Mouse (Mus musculus) MEL (cell line): ENCODE measurements around the gene Hsd11b2. TPM values are rescaled to one million over a fixed set of nuclear protein-coding genes. Genes with fewer than 3 reads are reported as not detected.
A peak's percentile ranks its signal among the peaks of the same experiment; 100 is the strongest.

Experiments used
- DNase-seq: peaks from one replicate; pipeline ENCODE4 v3.0.0; 2011; ENCODE audit warnings: low read depth, low spot score
- H3K27ac ChIP-seq: 2 replicates; pipeline ENCODE4 v1.5.1; 2012; ENCODE audit warnings: low read depth, mild to moderate bottlenecking, control low read depth, low read length, moderate library complexity; ENCODE audit not compliant: control insufficient read depth
- H3K27me3 ChIP-seq, 2 experiments: fragments of 150-350 bp in 1 of 2; sonication (generic) in 1 of 2; 2 replicates each; pipeline ENCODE4 v1.6.1; 2012; ENCODE audit warnings: low read length in 2 of 2, mild to moderate bottlenecking in 2 of 2, improper control_type of control experiment in 1 of 2, moderate library complexity in 1 of 2; ENCODE audit not compliant: insufficient read depth in 2 of 2, control insufficient read depth in 1 of 2
- H3K36me3 ChIP-seq, 2 experiments: 2 replicates each; pipeline ENCODE4 v1.6.1; 2012 to 2014; ENCODE audit warnings: low read length in 2 of 2, improper control_type of control experiment in 1 of 2, inconsistent platforms in 1 of 2, mild to moderate bottlenecking in 1 of 2; ENCODE audit not compliant: insufficient read depth in 2 of 2, control insufficient read depth in 1 of 2
- H3K4me1 ChIP-seq, 2 experiments: fragments of 150-350 bp in 1 of 2; sonication (generic) in 1 of 2; 2 replicates each; pipeline ENCODE4 v1.6.1; 2012; ENCODE audit warnings: low read length in 2 of 2, improper control_type of control experiment in 1 of 2, mild to moderate bottlenecking in 1 of 2; ENCODE audit not compliant: insufficient read depth in 2 of 2, control insufficient read depth in 1 of 2
- H3K4me3 ChIP-seq, 2 experiments: fragments of 150-350 bp in 1 of 2; sonication (generic) in 1 of 2; 2 replicates each; pipeline ENCODE4 v1.5.1; 2012; ENCODE audit warnings: low read depth in 2 of 2, low read length in 2 of 2, mild to moderate bottlenecking in 2 of 2, moderate library complexity in 2 of 2, control low read depth in 1 of 2, improper control_type of control experiment in 1 of 2; ENCODE audit not compliant: control insufficient read depth in 1 of 2, insufficient read depth in 1 of 2
- H3K79me2 ChIP-seq: 2 replicates; pipeline ENCODE4 v1.6.1; 2012; ENCODE audit warnings: mild to moderate bottlenecking, low read length, moderate library complexity; ENCODE audit not compliant: control insufficient read depth, poor library complexity, insufficient read depth
- H3K9ac ChIP-seq: 2 replicates; pipeline ENCODE4 v1.6.1; 2012; ENCODE audit warnings: low read depth, mild to moderate bottlenecking, control low read depth, low read length, moderate library complexity; ENCODE audit not compliant: control insufficient read depth, poor library complexity, severe bottlenecking
- H3K9me3 ChIP-seq: fragments of 150-350 bp; sonication (generic); replicated peaks from 2 replicates; pipeline ENCODE4 v1.6.1; 2012; ENCODE audit warnings: mild to moderate bottlenecking, low read length, improper control_type of control experiment, moderate library complexity; ENCODE audit not compliant: insufficient read depth
- BHLHE40 ChIP-seq: IDR thresholded peaks from 2 replicates; pipeline ENCODE4 v1.6.1; 2012; ENCODE audit warnings: low read depth, mild to moderate bottlenecking, inconsistent platforms, low read length, improper control_type of control experiment, borderline replicate concordance
- CHD1 ChIP-seq: IDR thresholded peaks from 2 replicates; pipeline ENCODE4 v1.6.1; 2012; ENCODE audit warnings: low read depth, mild to moderate bottlenecking, inconsistent platforms, low read length, improper control_type of control experiment
- CTCF ChIP-seq, 3 experiments: IDR thresholded peaks in 2 of 3; conservative IDR thresholded peaks in 1 of 3; 2 replicates each; pipeline ENCODE4 v1.5.1; 2011 to 2012; ENCODE audit warnings: low read length in 3 of 3, low read depth in 2 of 3, mild to moderate bottlenecking in 2 of 3, improper control_type of control experiment in 1 of 3, inconsistent platforms in 1 of 3, mixed read lengths in 1 of 3, moderate library complexity in 1 of 3; ENCODE audit not compliant: control insufficient read depth in 1 of 3, insufficient read depth in 1 of 3, poor library complexity in 1 of 3, severe bottlenecking in 1 of 3
- ELF1 ChIP-seq: IDR thresholded peaks from 2 replicates; pipeline ENCODE4 v1.6.1; 2014; ENCODE audit warnings: low read depth, mild to moderate bottlenecking, inconsistent platforms, low read length, improper control_type of control experiment, moderate library complexity
- ETS1 ChIP-seq: IDR thresholded peaks from 2 replicates; pipeline ENCODE4 v1.6.1; 2012; ENCODE audit warnings: low read depth, mild to moderate bottlenecking, inconsistent platforms, low read length, improper control_type of control experiment, moderate library complexity
- GABPA ChIP-seq: IDR thresholded peaks from 2 replicates; pipeline ENCODE4 v1.6.1; 2012; ENCODE audit warnings: low read depth, mild to moderate bottlenecking, inconsistent platforms, low read length, improper control_type of control experiment, moderate library complexity
- HCFC1 ChIP-seq: IDR thresholded peaks from 2 replicates; pipeline ENCODE4 v1.6.1; 2012; ENCODE audit warnings: low read depth, mild to moderate bottlenecking, inconsistent platforms, low read length, improper control_type of control experiment, moderate library complexity
- JUND ChIP-seq: IDR thresholded peaks from 2 replicates; pipeline ENCODE4 v1.6.1; 2011; ENCODE audit warnings: low read depth, mild to moderate bottlenecking, improper control_type of control experiment, low read length
- KAT2A ChIP-seq: conservative IDR thresholded peaks from 2 replicates; pipeline ENCODE4 v1.6.1; 2012; ENCODE audit warnings: low read depth, low read length, improper control_type of control experiment, inconsistent platforms
- MAX ChIP-seq: IDR thresholded peaks from 2 replicates; pipeline ENCODE4 v1.6.1; 2011; ENCODE audit warnings: low read length, improper control_type of control experiment
- MAZ ChIP-seq: IDR thresholded peaks from 2 replicates; pipeline ENCODE4 v1.6.1; 2012; ENCODE audit warnings: low read depth, mild to moderate bottlenecking, inconsistent platforms, low read length, improper control_type of control experiment
- MEF2A ChIP-seq: IDR thresholded peaks from 2 replicates; pipeline ENCODE4 v1.6.1; 2014; ENCODE audit warnings: low read depth, mild to moderate bottlenecking, inconsistent platforms, low read length, improper control_type of control experiment; ENCODE audit not compliant: poor library complexity, insufficient replicate concordance, severe bottlenecking; ENCODE audit errors: extremely low read depth
- MXI1 ChIP-seq: IDR thresholded peaks from 2 replicates; pipeline ENCODE4 v1.6.1; 2011; ENCODE audit warnings: mild to moderate bottlenecking, low read depth, low read length, improper control_type of control experiment
- MYB ChIP-seq: IDR thresholded peaks from 2 replicates; pipeline ENCODE4 v1.6.1; 2011; ENCODE audit warnings: mild to moderate bottlenecking, low read depth, low read length, improper control_type of control experiment
- NELFE ChIP-seq: IDR thresholded peaks from 2 replicates; pipeline ENCODE4 v1.6.1; 2011; ENCODE audit warnings: low read depth, low read length, improper control_type of control experiment
- POLR2A ChIP-seq, 2 experiments: IDR thresholded peaks; 2 replicates each; pipeline ENCODE4 v1.6.1; 2011 to 2012; ENCODE audit warnings: low read length in 2 of 2, mild to moderate bottlenecking in 2 of 2, control low read depth in 1 of 2, improper control_type of control experiment in 1 of 2, low read depth in 1 of 2, moderate library complexity in 1 of 2; ENCODE audit not compliant: control insufficient read depth in 1 of 2, insufficient read depth in 1 of 2, poor library complexity in 1 of 2
- POLR2AphosphoS2 ChIP-seq: IDR thresholded peaks from 2 replicates; pipeline ENCODE4 v1.6.1; 2011; ENCODE audit warnings: low read length, improper control_type of control experiment
- RAD21 ChIP-seq: IDR thresholded peaks from 2 replicates; pipeline ENCODE4 v1.6.1; 2011; ENCODE audit warnings: mild to moderate bottlenecking, low read depth, low read length, improper control_type of control experiment
- RCOR1 ChIP-seq: IDR thresholded peaks from 2 replicates; pipeline ENCODE4 v1.6.1; 2012; ENCODE audit warnings: low read depth, mild to moderate bottlenecking, inconsistent platforms, low read length, improper control_type of control experiment
- SIN3A ChIP-seq: IDR thresholded peaks from 2 replicates; pipeline ENCODE4 v1.6.1; 2012; ENCODE audit warnings: low read length, improper control_type of control experiment, inconsistent platforms
- SMC3 ChIP-seq: IDR thresholded peaks from 2 replicates; pipeline ENCODE4 v1.6.1; 2011; ENCODE audit warnings: low read depth, low read length, improper control_type of control experiment
- TAL1 ChIP-seq: IDR thresholded peaks from 2 replicates; pipeline ENCODE4 v1.6.1; 2012; ENCODE audit warnings: mild to moderate bottlenecking, inconsistent platforms, low read length, moderate library complexity, mixed read lengths
- TCF12 ChIP-seq: IDR thresholded peaks from 2 replicates; pipeline ENCODE4 v1.6.1; 2014; ENCODE audit warnings: low read depth, mild to moderate bottlenecking, inconsistent platforms, low read length, improper control_type of control experiment, moderate library complexity
- UBTF ChIP-seq: IDR thresholded peaks from 2 replicates; pipeline ENCODE4 v1.6.1; 2012; ENCODE audit warnings: low read depth, mild to moderate bottlenecking, inconsistent platforms, low read length, improper control_type of control experiment, moderate library complexity, borderline replicate concordance; ENCODE audit not compliant: insufficient read depth
- USF2 ChIP-seq, 2 experiments: IDR thresholded peaks; 2 replicates each; pipeline ENCODE4 v1.6.1; 2011 to 2012; ENCODE audit warnings: improper control_type of control experiment in 2 of 2, low read length in 2 of 2, borderline replicate concordance in 1 of 2, inconsistent platforms in 1 of 2, low read depth in 1 of 2, mild to moderate bottlenecking in 1 of 2; ENCODE audit not compliant: insufficient read depth in 1 of 2
- ZMIZ1 ChIP-seq: IDR thresholded peaks from 2 replicates; pipeline ENCODE4 v1.6.1; 2012; ENCODE audit warnings: low read depth, mild to moderate bottlenecking, inconsistent platforms, low read length, improper control_type of control experiment, moderate library complexity
- ZNF384 ChIP-seq: IDR thresholded peaks from 2 replicates; pipeline ENCODE4 v1.6.1; 2012; ENCODE audit warnings: low read depth, mild to moderate bottlenecking, inconsistent platforms, low read length, improper control_type of control experiment
- polyA plus RNA-seq, 2 experiments: library from polyadenylated mRNA; stranded (reverse) in 1 of 2; unstranded in 1 of 2; fragments of >175 nt in 1 of 2; fragments of >200 nt in 1 of 2; gene quantifications; 2 replicates each; pipeline versions ENCODE4 v1.2.1 to v1.2.4; 2012; ENCODE audit warnings: low replicate concordance in 2 of 2, low read depth in 1 of 2; ENCODE audit not compliant: insufficient read length in 2 of 2, insufficient read depth in 1 of 2, missing spikeins in 1 of 2
- total RNA-seq: library from RNA; depleted of rRNA; stranded (reverse); fragments of 300-350 nt; gene quantifications from 2 replicates; pipeline ENCODE4 v1.2.3, GENCODE M21; 2012

The Hsd11b2 gene
- total and polyA plus RNA-seq, 3 experiments, result 0.27 to 2.1 TPM; not detected in 1

DNA sequence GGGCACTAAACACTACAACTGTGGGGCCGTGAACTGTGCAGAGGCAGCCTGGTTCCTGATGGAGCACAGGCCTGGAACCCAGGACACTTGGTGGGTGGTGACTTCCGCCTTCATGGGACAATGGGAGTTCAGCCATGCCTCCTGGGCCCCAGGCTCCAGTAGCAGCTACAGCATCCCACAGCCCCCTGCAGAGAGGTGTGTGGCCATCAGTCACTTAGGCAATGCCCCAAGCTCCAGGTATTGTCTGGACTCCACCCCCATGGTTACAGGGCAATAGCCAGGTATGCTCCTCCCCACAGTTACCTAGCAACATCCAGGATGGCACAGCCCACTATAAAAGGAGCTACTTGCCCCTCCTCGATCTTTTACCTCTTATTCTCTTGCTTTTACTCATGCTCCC lies 36.7 kb downstream of the Hsd11b2 start:
- no peaks in the 10 kb centered on the region; a peak in 2 of 4 replicates for H3K36me3 ChIP-seq
- H3K27me3 ChIP-seq, result no peaks in the 10 kb centered on the region
- 0 out of 2 replicates have a peak, but pooled peaks cover under 1% of the 10 kb centered on the region for H3K79me2 ChIP-seq
- TF ChIP-seq NELFE (no peak), MAZ (no peak), MEF2A (no peak), SIN3A (no peak), SMC3 (no peak), KAT2A (no peak), CTCF (IDR thresholded peaks at IDR 0.05 in 2 of 3, conservative IDR thresholded peaks at IDR 0.05 in 1 of 3; ENCODE audit: control insufficient read depth in 1 of 3, insufficient read depth in 1 of 3, low read depth in 2 of 3, low read length in 3 of 3, poor library complexity in 1 of 3, severe bottlenecking in 1 of 3) (no peak), JUND (no peak), MYB (no peak), ELF1 (no peak), HCFC1 (no peak), BHLHE40 (no peak), MXI1 (no peak), GABPA (no peak), TCF12 (no peak), TAL1 (no peak)
- H3K9me3 ChIP-seq, result no peaks in the 10 kb centered on the region
- DNase-seq, result no peak
- no peaks in the 10 kb centered on the region for H3K4me1 ChIP-seq
- H3K9ac ChIP-seq, result no peak overlapping the region
- H3K27ac ChIP-seq, result no peak overlapping the region
- no peak overlapping the region for H3K4me3 ChIP-seq

DNA sequence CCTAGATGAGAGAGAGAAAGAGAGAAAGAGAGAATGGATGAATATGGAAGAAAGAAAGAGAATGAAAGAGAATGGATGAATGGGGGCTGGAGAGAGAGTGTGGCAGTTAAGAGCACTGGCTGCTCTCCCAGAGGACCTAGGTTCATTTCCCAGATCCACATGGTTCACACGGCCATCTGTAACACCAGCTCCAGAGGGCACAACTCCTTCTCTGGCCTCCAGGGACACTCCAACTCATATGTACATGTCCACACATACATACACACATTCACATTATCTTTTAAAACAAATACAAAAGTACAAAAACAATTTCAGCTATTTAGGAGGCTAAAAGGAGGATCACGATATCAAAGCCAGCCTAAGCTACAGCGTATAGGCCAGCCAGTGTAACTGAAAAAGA lies 44.3 kb downstream of the Hsd11b2 start:
- Histone ChIP-seq H3K36me3 (peaks cover 0 to 7% of the 10 kb centered on the region in 2 experiments; a peak in 3 of 4 replicates), H3K9ac (no peak overlapping the region), H3K27me3 (no peaks in the 10 kb centered on the region), H3K27ac (no peak overlapping the region), H3K9me3 (no peaks in the 10 kb centered on the region), H3K4me1 (peaks cover 7 to 12% of the 10 kb centered on the region in 2 experiments; a peak in 3 of 4 replicates), H3K79me2 (peaks cover 15% of the 10 kb centered on the region), H3K4me3 (no peak overlapping the region)
- no peak for TF ChIP-seq BHLHE40
- TF ChIP-seq TAL1, result no peak
- no peak for DNase-seq

DNA sequence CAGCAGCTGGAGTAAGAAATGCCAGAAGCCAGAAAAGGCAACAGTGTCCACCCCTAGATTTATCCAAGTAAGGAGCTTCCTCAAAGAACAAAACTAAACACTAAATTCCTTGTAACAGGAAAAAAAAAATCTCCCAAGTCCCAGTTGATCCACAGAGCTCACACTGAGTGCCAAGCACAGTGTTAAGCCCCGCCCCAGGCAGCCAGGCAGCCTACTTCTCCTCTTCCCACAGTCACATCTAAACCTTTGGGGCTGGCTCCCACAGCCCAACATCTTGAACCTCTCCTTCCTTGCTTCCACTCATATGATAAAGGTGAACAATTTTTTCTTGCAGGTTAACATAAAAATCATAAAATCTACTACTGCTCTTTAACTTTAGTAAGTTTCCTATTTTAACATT lies 45.3 kb downstream of the Hsd11b2 start:
- Histone ChIP-seq H3K27ac (no peak overlapping the region), H3K27me3 (no peaks in the 10 kb centered on the region), H3K36me3 (peaks cover 0 to 7% of the 10 kb centered on the region in 2 experiments; a peak in 3 of 4 replicates), H3K4me3 (no peak overlapping the region), H3K9ac (no peak overlapping the region), H3K79me2 (peaks cover 15% of the 10 kb centered on the region), H3K9me3 (no peaks in the 10 kb centered on the region), H3K4me1 (peaks cover 7 to 12% of the 10 kb centered on the region in 2 experiments; a peak in 3 of 4 replicates)
- peak; percentile 52 for DNase-seq
- TF ChIP-seq NELFE (no peak), POLR2AphosphoS2 (no peak), MEF2A (no peak), ETS1 (no peak), CHD1 (no peak), RCOR1 (no peak), MAZ (no peak), MAX (no peak), SMC3 (no peak), GABPA (no peak), USF2 (IDR thresholded peaks at IDR 0.05; ENCODE audit: borderline replicate concordance in 1 of 2, insufficient read depth in 1 of 2, low read depth in 1 of 2, low read length in 2 of 2) (no peak), POLR2A (IDR thresholded peaks at IDR 0.05; ENCODE audit: control insufficient read depth in 1 of 2, insufficient read depth in 1 of 2, low read depth in 1 of 2, low read length in 2 of 2, poor library complexity in 1 of 2) (no peak), ZNF384 (no peak), UBTF (no peak), ZMIZ1 (no peak), RAD21 (no peak)
